Mouse (Mus musculus) lung, postnatal 25 days (tissue): ENCODE measurements around the gene Birc5.
"Not testable (repeated sequence)": the region's sequence is repeated elsewhere in the genome, so short reads cannot be mapped to it uniquely, and the experiment has no call there.

Experiments
- DNase-seq: peaks from one replicate; pipeline ENCODE4 v3.0.0; 2022; ENCODE audit warnings: low spot score

Gene Birc5

GRCm38 (mm10) chr11:117826916-117827315, 22.1 kb upstream of the Birc5 start:
- DNase-seq = no peak

DNA sequence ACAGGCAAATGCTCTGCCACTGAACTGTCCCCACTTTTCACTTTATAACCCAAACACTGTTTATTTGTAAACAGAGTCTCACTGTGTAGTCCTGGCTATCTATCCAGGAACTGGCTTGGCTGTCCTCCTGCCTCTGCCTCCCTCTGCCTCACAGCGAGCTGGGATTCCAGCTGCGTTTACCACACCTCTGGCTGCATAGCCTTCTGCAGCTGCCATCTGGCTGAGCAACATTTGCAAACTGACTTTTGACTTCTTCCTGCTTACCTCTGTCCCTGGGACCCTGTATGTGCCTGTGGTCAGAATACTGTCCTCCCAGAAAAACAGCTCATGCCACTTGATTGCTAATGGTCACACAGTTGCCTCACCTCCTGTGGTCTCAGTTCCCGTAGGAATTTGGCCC, 21.7 kb upstream of the Birc5 start:
- no peak for DNase-seq

DNA sequence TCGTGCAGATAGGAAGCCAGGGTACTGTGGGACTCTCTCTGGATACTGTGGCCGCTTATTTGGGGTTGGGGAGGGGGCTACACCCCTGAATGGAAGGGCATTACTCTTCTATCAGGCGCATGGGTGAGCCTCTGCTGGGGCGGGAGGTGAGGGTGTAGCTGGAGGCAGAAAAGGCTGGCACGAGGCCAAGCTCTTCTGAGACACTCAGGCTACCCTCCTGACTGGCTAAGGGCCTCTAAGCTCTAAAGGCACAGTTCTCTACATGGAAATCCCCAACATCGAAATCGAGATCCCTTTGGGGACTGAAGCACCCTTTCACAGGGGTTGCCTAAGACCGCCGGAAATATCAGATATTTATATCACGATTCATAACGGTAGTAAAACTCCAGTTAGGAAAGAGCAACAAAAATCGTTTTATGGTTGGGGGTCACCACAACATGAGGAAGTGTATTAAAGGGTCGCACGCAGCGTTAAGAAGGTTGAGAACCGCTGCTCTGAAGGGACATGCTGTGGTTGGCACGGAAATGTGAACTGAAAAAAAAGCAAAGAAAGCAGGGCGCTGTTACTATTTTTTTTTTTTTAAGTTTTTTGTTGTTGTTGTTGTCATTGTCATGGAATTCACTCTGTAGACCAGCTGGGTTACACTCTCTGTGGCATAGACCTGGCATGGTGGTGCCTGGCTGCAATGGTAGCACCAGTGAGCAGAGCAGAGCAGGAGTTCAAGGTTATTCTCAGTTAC, 20.7 kb upstream of the Birc5 start:
- DNase-seq = peak; percentile 63

GRCm38 (mm10) chr11:117828888-117829604, 20.0 kb upstream of the Birc5 start:
- DNase-seq = no peak

- no peak for DNase-seq
Observed at GRCm38 (mm10) chr11:117829671-117830215, 19.3 kb upstream of the Birc5 start.

- DNase-seq = no peak
Observed at GRCm38 (mm10) chr11:117830401-117830800, 18.6 kb upstream of the Birc5 start.

DNA sequence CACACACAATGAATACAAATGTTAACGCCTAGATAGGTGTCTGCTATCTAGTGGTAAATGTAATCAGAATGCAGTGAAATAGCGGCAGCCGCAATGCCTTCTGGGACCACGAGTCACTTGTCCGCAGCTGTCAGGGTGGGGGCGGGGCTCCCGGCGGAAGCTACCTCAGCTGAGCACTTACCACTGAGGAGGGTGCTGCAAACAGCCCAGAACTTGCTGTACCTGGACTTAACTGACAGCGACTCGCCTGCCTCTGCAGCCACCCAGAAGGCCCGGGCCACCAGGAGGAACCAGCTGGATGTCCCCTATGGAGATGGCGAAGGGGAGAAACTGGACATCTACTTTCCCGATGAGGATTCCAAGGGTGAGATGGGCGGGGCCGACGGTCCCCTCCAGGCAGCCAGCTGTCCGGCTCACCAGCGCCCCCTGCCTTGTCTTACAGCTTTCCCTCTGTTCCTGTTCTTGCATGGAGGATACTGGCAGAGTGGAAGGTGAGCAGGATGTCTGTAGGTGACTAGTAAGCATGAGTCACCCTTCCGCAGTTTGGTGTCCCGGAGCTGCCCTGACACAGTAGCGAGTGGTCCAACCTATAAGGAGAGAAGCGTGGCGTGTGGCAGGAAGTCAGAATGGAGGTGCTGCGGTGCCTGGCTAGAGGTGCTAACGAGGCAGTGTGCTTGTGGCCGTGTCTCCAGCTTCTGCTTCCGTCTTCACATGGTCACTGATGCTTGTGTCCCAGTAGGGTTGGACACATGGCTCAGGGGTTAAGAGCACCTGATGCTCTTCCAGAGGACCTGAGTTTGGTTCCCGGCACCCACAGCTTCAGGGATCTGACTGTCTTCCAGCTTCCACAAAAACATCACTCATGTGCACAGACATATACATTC, 16.7 kb upstream of the Birc5 start:
- peak; percentile 76 for DNase-seq

GRCm38 (mm10) chr11:117833509-117833908, 15.5 kb upstream of the Birc5 start:
- DNase-seq = not testable (repeated sequence)

DNA sequence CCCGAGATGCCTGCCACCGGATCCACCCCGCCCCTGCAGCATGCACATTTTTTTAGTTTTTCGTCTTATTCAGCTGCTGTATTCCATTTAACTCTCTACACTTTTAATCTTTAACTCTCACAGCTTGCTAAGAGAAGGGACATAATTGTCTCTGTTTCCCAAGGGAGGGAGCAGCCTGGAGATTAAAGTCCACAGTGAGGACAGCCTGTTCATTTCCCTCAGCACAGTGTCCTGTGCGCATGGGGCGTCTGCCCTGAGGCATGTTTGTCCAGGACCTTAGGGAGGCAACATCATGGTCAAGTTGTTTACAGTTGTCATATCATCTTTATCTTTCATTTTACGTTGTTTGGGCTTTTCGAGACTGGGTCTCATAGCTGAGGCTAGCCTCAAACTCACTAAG, 15.0 kb upstream of the Birc5 start:
- DNase-seq = no peak

GRCm38 (mm10) chr11:117836306-117836705, 12.7 kb upstream of the Birc5 start:
- DNase-seq = no peak

DNA sequence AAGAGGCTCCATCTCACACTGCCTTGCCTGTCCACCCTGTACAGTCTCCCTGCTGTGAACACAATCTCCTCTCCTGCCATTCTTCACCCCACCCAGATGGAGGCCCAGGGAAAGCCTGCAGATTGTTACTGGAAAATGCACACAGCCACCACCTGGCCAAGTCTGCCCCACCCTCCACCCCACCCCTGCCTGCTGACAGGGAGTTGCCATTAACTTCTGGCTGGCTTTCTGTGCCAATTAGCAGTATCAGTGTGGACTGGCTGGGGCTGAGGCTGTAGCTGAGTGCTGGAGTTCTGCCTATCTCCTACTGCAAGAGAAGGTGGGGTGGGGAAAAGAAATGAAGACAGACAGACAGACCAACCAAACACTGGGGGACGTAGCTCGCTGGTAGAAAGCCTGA, 10.5 kb upstream of the Birc5 start:
- no peak for DNase-seq

DNA sequence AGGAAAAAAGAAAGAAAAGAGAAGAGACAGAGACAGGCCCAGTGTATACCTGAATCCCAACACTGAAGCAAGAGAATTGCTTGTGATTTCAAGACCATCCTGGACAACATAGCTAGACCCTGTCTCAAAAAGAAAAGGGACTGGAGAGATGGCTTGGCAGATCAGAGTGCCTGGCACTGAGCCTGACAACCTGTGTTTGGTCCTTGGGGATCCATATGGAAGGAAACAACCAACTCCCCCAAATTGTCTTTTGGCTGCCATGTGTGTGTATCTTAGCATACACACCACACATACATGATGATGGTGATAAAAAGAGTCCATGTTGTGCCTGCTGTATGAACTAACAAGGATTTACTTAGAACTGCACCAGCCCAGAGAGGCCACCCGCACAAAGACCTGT, 10.0 kb upstream of the Birc5 start:
- no peak for DNase-seq

- no peak for DNase-seq
Observed at GRCm38 (mm10) chr11:117840910-117841309, 8.1 kb upstream of the Birc5 start.

GRCm38 (mm10) chr11:117843434-117843833, 5.6 kb upstream of the Birc5 start:
- no peak for DNase-seq

DNA sequence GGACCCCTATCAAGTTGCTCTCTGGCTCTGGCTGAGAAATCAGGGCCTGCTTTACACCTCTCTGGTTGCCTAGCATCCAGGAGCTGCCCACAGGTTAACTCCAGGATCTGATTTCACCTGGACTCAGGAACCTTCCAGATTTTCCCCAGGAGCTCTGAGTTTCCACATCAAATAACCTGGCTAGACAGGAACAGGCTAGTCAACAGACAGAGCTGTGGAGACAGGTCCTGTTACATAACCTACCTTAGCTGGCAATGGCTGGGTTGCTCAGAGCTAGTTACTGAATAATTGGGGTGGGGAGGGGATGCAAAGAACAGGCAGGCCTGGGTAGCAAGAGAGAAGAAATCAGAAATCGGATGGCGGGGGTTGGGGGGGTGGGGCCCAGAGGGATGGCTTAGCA, 4.1 kb upstream of the Birc5 start:
- no peak for DNase-seq

DNA sequence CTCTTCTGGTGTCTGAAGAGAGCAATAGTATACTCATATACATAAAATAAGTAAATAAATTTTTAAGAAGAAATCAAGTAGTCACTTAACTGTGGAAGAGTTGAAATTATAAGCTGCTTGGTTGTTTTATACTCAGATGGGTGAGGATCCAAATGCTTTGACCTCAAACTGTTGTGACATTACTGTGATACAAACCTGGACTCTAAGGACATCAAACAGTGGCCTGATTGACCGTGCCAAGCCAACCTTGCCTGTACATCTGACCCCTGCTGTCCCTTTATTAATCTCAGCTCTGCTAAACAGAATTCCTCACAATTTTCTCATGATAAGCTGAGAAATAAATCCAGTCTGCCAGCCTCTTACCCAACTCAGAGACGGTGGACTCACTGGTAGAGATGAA, 3.4 kb upstream of the Birc5 start:
- no peak for DNase-seq

DNA sequence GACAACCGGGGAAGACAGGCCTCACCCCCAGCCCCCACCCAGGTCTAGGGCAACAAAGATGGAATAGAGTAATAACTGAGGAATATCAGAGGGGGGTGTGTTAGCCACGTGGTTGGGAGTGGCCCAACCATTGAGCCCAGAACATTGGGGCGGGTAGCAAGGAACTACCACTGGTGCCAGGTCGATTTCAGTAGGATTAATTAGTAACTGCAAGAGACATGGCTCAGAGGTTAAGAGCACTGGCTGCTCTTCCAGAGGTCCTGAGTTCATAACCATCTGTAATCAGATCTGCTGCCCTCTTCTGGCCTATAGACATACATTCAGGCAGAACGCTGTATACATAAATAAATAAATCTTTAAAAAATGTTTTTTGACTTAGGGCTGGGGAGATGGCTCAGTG, 2.4 kb upstream of the Birc5 start:
- no peak for DNase-seq

DNA sequence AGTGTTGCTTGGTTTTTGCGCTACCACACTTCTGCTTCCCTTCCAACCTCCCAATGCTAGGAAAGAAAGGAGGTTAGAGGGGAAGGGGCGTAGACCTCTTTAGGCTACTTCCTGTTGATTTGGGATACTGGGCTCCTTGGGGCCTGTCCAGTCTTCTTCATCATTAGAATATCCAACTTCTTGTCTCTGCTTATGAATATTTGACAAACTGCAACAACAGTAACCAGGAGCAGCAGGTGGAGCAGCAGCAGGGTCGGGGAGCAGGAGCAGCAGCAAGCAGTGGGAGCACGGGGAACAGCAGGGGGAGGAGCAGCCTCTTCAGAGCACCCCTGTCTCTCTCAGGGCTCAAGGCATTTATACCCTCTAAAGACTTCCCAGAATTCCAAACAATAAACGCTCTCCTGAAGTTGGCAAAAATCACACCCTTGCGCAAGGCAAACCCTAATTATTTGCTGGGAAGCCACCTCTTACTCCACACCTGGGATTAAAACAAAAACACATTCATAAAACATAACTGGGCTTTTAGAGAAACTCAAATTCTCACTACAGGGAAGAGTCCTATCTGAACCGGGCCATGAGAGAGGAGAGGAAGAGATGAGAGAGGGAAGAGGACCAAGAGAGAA, 1.3 kb upstream of the Birc5 start:
- DNase-seq = no peak

DNA sequence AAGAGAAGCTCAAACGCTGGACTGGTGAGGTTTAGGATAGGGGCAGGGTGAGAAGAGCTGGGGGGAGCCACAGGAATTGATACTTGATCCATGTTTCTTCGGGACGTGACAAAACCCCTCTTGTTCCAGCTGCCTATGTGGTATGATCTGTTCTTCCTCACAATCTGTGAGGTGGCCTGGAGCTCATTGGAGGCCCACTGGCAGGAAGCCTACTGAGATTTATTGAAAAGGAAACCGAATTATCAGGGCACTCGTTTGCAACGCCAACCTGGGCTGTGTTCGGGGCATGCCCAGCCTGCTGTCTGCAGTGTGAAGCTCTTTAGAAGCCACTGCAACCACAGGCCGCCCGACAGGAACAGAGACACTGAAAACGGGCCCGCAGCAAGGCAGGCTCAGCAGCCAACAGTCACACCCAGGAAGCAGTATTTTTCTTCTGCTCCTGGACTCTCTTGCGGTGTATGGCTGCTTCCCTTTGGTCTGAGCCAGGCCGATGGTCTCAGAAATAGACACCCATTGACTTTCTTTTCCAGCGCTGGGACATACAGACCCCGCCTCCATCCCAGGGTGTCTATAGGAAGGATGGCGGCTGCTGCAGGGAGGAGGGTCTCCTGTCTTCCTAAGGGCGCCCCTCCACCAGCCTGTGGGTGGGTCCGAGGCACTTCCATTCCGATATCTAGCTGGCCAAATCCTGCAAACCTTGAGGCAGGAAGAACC, 623 bp upstream of the Birc5 start:
- DNase-seq = no peak

GRCm38 (mm10) chr11:117852875-117853274, 3.8 kb downstream of the Birc5 start:
- no peak for DNase-seq

GRCm38 (mm10) chr11:117854241-117854640, 5.2 kb downstream of the Birc5 start:
- DNase-seq = no peak
